Mouse (Mus musculus) liver, embryonic 14.5 days (tissue): ENCODE measurements around the gene Gm13288.
"Not testable (repeated sequence)": the region's sequence is repeated elsewhere in the genome, so short reads cannot be mapped to it uniquely, and the experiment has no call there.

ENCODE experiments used
- CTCF ChIP-seq: IDR thresholded peaks from 2 replicates; pipeline ENCODE4 v1.5.1; 2016; ENCODE audit warnings: antibody characterized with exemption, low read depth, control low read depth
- EP300 ChIP-seq: IDR thresholded peaks from 2 replicates; pipeline ENCODE4 v1.6.1; 2016; ENCODE audit warnings: antibody characterized with exemption, low read depth

DNA sequence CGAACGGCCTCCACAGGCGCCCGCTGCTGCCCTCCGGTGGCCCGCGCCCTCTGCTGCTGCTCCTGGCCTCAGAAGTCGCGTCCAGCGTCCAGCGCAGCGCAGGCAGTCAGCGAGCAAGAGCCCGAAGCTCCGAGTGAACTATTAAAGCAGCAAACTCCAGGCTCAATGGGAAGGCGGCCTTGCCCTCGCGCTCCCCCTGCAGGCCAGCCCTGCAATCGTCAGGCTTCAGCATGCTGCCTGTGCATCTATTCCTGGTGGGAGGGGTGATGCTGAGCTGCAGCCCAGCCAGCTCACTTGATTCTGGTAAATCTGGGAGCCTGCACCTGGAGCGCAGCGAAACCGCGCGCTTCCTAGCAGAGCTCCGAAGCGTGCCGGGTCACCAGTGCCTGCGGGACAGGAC lies 16.9 kb upstream of the Gm13288 start, which contains the start of gene Gm13277:
- peak; percentile 66 for TF ChIP-seq CTCF
- not testable (repeated sequence) for TF ChIP-seq EP300
